Mouse (Mus musculus): ENCODE data around the gene Pik3r3. TPM values are rescaled to one million over a fixed set of nuclear protein-coding genes. Genes with fewer than 3 reads are reported as not detected.

Pik3r3 gene
- total RNA-seq, 1 experiment from 2014 or later = 15.1 TPM

GRCm38 (mm10) chr4:116219056-116219455 lies 2.4 kb upstream of the Pik3r3 start:
- DNase-seq = no peak

DNA sequence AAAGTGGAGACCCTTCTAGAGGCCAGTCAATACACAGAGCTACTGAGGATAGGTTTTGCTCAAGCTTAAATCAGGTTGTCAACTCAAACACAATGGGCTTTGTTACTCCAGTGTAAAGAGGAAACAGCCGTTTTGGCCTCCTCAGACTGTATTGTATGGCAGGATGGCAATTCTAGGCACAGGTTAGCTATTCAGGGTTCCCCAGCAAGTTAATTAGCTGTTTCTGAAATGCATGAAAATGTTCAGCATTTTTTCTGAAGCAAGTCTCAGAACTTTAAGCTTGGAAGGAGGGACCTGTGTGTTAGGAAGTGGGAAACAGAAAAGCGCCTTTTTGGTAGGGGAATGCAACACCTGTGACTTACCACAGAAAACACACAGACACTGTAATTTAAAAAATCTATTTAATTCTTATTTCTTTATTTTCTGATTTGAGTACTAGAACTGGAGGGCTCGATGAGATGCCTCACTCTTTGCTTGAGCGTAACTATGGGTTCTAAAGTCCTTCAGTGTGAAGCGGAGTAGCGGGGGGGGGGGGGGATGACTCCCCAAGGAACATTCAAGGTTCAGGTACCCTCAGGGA lies 1.3 kb upstream of the Pik3r3 start:
- no peak for DNase-seq

GRCm38 (mm10) chr4:116220780-116221139 lies 658 bp upstream of the Pik3r3 start:
- DNase-seq = no peak

GRCm38 (mm10) chr4:116221996-116222842 lies 801 bp downstream of the Pik3r3 start:
- DNase-seq = peak; percentile 8

- no peak for DNase-seq
These were observed 1.4 kb downstream of the Pik3r3 start for GRCm38 (mm10) chr4:116222843-116223119.

GRCm38 (mm10) chr4:116243377-116243776 lies 22.0 kb downstream of the Pik3r3 start:
- no peak for DNase-seq

- DNase-seq = no peak
These were observed 22.8 kb downstream of the Pik3r3 start for GRCm38 (mm10) chr4:116244240-116244639.

- peak; percentile 66 for DNase-seq
These were observed 24.5 kb downstream of the Pik3r3 start for GRCm38 (mm10) chr4:116245926-116246325.

DNA sequence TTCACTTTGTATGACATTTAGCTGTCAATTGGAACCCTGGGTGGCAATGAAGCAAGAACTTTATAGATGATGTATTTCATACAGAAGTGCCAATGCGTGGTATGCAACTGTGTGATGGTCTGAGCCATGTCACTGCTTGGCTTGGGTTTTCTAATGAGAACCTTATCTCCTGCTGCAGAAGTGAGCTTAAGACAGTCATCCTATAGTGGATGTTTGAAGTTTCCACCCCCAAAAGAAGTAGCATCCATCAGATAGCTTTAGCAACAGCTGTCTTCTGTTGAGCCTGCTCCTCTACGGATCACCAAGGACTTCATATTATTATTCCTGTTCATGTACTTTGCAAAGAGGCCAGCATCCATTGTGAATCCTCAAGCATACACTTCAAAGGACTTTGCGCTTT lies 28.6 kb downstream of the Pik3r3 start:
- DNase-seq = no peak

DNA sequence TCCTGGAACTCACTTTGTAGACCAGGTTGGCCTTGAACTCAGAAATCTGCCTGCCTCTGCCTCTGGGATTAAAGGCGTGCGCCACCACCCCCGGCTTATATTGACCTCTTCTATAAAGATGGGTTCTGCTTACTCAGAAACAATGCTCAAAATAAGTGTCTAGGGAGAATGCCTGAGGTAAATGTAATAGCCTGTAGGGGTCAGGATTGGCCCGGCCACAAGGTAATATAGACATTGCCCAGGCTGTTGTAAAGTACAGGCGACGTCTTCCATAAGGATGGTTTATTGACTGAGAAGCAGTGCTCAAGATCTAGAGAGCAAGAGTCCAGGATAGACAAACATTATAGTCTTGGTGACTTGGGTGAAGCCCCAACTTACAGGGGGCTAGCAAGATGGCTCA lies 46.8 kb downstream of the Pik3r3 start:
- DNase-seq = no peak

- DNase-seq = peak; percentile 47
These were observed 60.8 kb downstream of the Pik3r3 start for GRCm38 (mm10) chr4:116282211-116282610.

DNA sequence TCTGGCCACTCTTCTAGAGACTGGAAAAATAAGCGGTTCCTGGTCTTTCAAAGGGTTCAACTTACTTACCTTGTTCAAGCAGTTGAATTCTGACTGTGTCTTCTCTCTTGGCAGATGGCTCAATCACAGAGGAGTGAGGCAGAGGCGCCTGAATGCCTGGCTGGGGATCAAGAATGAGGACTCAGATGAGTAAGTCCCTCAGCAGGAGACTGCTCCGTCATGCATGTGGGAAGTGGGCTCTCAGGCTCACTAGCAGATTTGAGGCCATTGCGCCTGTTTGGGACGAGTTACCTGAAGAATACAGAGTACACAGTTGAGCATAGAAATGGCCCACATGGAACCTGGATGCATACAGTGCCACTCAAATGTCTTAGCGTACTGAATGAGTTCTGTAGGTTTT lies 70.1 kb downstream of the Pik3r3 start:
- no peak for DNase-seq

- DNase-seq = no peak
These were observed 71.9 kb downstream of the Pik3r3 start for GRCm38 (mm10) chr4:116293296-116293695.

DNA sequence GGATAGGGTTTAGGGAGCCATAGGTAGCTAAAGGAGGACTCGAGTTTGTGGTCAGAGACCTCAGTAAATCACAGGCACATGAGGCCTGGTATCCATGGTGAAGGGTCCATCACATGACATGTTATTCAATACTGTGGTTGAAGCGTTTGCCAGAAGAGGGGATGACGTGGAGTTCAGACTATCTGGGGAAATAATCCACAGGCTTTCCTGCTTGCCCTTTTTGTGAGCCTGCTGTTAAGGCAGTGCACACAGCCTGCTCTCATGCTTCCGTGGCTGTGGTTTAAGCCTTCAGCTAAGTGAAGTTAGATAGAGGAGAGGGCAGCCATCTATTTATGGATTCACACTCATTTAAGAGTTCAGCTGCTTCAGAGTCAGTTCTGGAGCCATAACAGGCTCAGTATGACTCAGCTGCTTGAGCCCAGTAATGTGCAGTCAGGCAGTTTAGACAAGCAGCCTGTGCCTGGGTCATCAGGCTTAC lies 79.5 kb downstream of the Pik3r3 start:
- peak; percentile 12 for DNase-seq

DNA sequence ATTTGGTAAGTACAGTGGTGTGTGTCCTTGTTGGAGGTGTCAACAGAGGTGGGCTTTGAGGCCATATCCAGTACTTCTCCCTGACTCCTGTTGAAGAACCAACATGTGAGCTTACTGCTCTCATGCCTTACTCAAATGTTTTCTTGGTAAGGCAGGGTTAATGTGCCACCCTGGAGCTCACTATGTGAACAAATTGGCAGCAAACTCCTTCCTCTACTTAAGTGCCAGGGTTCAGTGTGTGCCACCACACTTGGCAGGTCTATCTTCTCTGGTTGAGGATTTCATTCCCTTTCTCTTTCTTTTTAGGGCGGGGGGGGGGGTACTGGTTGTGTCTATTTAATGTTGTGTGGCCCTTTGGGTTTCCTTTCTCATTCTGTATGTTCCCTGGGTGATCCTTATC lies 83.1 kb downstream of the Pik3r3 start:
- DNase-seq = no peak

DNA sequence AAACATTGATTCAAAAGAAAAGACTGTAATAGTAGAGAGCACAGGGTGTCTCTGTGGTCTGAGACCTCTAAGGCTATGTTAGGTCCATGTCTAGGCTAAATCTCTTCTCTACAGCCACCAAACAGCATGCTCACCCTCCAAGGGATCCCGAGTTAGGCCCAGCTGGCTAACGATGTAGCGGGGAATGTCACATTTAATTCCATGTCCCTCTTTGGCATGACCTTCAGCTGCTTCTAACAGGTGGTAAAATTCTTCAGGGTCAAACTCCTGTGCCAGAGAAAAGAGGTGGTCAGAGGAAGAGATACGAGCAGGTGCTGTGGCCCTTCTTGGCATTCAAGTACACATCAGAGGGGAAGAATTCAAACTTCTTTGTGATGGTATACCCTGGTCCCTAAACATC lies 96.2 kb downstream of the Pik3r3 start:
- no peak for DNase-seq

- DNase-seq = no peak
These were observed 100.7 kb downstream of the Pik3r3 start for GRCm38 (mm10) chr4:116322127-116322526.

DNA sequence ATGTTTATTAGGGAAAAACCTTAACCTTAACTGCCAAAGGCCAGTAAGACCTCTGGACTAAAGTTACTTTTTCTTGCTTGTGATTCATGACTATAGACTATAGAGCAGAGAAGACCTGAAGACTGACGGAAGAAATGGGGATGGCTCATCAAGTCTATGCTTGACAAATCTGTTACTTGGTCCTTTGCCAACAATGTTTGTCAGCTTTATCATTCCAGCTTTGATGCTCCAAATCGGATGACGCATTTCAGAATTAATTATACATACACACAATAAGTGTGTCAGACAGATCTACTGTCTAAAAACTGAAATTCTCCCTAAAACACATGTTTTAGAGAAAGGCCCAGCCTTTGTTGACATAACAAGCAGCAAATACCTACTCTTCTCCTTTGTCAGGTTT lies 107.8 kb downstream of the Pik3r3 start:
- no peak for DNase-seq

GRCm38 (mm10) chr4:116336294-116336693 lies 114.9 kb downstream of the Pik3r3 start:
- DNase-seq = peak; percentile 5

- DNase-seq = peak; percentile 73
These were observed 120.7 kb downstream of the Pik3r3 start for GRCm38 (mm10) chr4:116342119-116342518.

GRCm38 (mm10) chr4:116352496-116352895 lies 131.1 kb downstream of the Pik3r3 start:
- DNase-seq = no peak

Measured in adrenal gland, postnatal 14 days (tissue).